Mouse (Mus musculus) 416B (cell line): ENCODE data around the gene Gpr87.

Experiments used
- DNase-seq: peaks from one replicate; pipeline ENCODE4 v3.0.0; 2011; ENCODE audit warnings: low read depth

Gpr87 gene

GRCm38 (mm10) chr3:59139651-59140051 is 55.3 kb downstream of the Gpr87 start:
- no peak for DNase-seq

- no peak for DNase-seq
These were observed 55.9 kb downstream of the Gpr87 start for GRCm38 (mm10) chr3:59138946-59139468.

- no peak for DNase-seq
These were observed 58.8 kb downstream of the Gpr87 start for GRCm38 (mm10) chr3:59135911-59136653.

GRCm38 (mm10) chr3:59133189-59133588 is 61.7 kb downstream of the Gpr87 start:
- DNase-seq: peak; percentile 92

GRCm38 (mm10) chr3:59131966-59132365 is 62.9 kb downstream of the Gpr87 start:
- DNase-seq: peak; percentile 56

- no peak for DNase-seq
These were observed 63.8 kb downstream of the Gpr87 start for GRCm38 (mm10) chr3:59131081-59131480.

- peak; percentile 92 for DNase-seq
These were observed 64.5 kb downstream of the Gpr87 start for GRCm38 (mm10) chr3:59130431-59130830.

GRCm38 (mm10) chr3:59129547-59129946 is 65.4 kb downstream of the Gpr87 start:
- peak; percentile 63 for DNase-seq
